Mouse (Mus musculus): Measurements from ENCODE around the gene Wipf1.

GRCm38 (mm10) chr2:73386356-73387046, 143.0 kb downstream of the Wipf1 start, which contains the start of gene Gpr155:
- TF ChIP-seq POLR2A (IDR thresholded peaks at IDR 0.05; ENCODE audit: low read depth, low read length) (peak; percentile 83), CTCF (IDR thresholded peaks at IDR 0.05; ENCODE audit: borderline replicate concordance, insufficient read depth, low read length) (no peak)
